Mouse (Mus musculus) midbrain, embryonic 12.5 days (tissue): ENCODE measurements at regions not wholly inside any gene's neighbourhood (a gene's known extent, or its start where the extent isn't known, plus 50 kb on each side); places are given as distances from the start of the nearest gene placed in this dataset.
A peak's percentile ranks its signal among the peaks of the same experiment; 100 is the strongest.

Experiments
- ATAC-seq: fragments of 200-750 bp; cut with Nextera tagmentation; 2 replicates; pipeline ENCODE4 v1.8.0; 2017; ENCODE audit warnings: low read depth, moderate TSS enrichment, moderate library complexity; ENCODE audit not compliant: low FRiP score
- H3K27ac ChIP-seq: fragments of 300-500 bp; sonication (generic); replicated peaks from 2 replicates; pipeline ENCODE4 v1.5.1; 2016; ENCODE audit warnings: mild to moderate bottlenecking
- H3K27me3 ChIP-seq: fragments of 300-500 bp; sonication (generic); 2 replicates; pipeline ENCODE4 v1.6.1; 2016; ENCODE audit warnings: mild to moderate bottlenecking
- H3K36me3 ChIP-seq: fragments of 300-500 bp; sonication (generic); 2 replicates; pipeline ENCODE4 v1.6.1; 2016
- H3K4me1 ChIP-seq: fragments of 300-500 bp; sonication (generic); 2 replicates; pipeline ENCODE4 v1.6.1; 2016
- H3K4me2 ChIP-seq: fragments of 300-500 bp; sonication (generic); replicated peaks from 2 replicates; pipeline ENCODE4 v1.6.1; 2016; ENCODE audit warnings: mild to moderate bottlenecking, moderate library complexity
- H3K4me3 ChIP-seq: fragments of 300-500 bp; sonication (generic); 2 replicates; pipeline ENCODE4 v1.5.1; 2016; ENCODE audit warnings: mild to moderate bottlenecking
- H3K9ac ChIP-seq: fragments of 300-500 bp; sonication (generic); replicated peaks from 2 replicates; pipeline ENCODE4 v1.6.1; 2016; ENCODE audit warnings: mild to moderate bottlenecking, moderate library complexity
- H3K9me3 ChIP-seq: fragments of 300-500 bp; sonication (generic); 2 replicates; pipeline ENCODE4 v1.6.1; 2016; ENCODE audit warnings: mild to moderate bottlenecking
- WGBS: fragments of 180-500 bp; shearing (Covaris S2); methylation state at CpG from one replicate; pipeline ENCODE4 v1.1.7; 2016; 5-methylcytosine and 5-hydroxymethylcytosine counted together

DNA sequence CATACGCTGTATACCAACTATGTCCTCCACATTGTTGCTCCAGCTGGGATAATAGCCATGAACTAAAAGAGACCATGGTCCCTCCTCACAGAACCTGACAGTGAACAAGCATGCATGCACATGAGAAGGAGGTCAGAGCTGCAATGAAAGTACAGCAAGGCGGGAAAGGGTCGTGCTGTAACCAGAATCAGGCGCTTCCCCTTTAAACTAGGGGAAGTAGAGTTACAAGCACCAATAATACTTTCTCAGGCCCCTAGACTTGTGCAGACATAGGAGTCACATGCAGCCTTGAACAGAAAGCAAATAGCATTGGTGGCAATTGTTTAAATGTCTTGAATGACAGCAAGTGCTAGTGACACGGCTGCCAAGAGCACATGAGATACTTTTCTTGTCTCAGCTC, 261.8 kb upstream of the Dynlrb2 start:
- no peaks in the 10 kb centered on the region for H3K36me3 ChIP-seq
- peaks cover 20% of the 10 kb centered on the region; the same call in 1 of the 2 replicates for H3K27me3 ChIP-seq
- no peaks in the 10 kb centered on the region for H3K9me3 ChIP-seq
- no peak overlapping the region for H3K4me2 ChIP-seq
- no peak overlapping the region for H3K27ac ChIP-seq
- H3K4me1 ChIP-seq, result peaks cover 7% of the 10 kb centered on the region; the same call in 1 of the 2 replicates
- no peak overlapping the region for H3K9ac ChIP-seq
- WGBS, result 81% methylated on average over 5 of the region's 5 CpGs
- no peak for ATAC-seq
- H3K4me3 ChIP-seq, result no peak overlapping the region

- H3K9ac ChIP-seq, result no peak overlapping the region
- no peaks in the 10 kb centered on the region for H3K9me3 ChIP-seq
- H3K27ac ChIP-seq, result no peak overlapping the region
- peaks cover 7% of the 10 kb centered on the region; the same call in 1 of the 2 replicates for H3K4me1 ChIP-seq
- H3K4me3 ChIP-seq, result no peak overlapping the region
- no peak for ATAC-seq
- no peaks in the 10 kb centered on the region for H3K36me3 ChIP-seq
- WGBS, result 88% methylated on average over 5 of the region's 5 CpGs
- H3K4me2 ChIP-seq, result no peak overlapping the region
- peaks cover 20% of the 10 kb centered on the region; the same call in 1 of the 2 replicates for H3K27me3 ChIP-seq
Measured at GRCm38 (mm10) chr8:116241987-116242242, 262.9 kb upstream of the Dynlrb2 start.

- Histone ChIP-seq H3K9me3 (no peaks in the 10 kb centered on the region), H3K27me3 (peaks cover 20% of the 10 kb centered on the region; the same call in 1 of the 2 replicates)
Measured at GRCm38 (mm10) chr8:116241146-116241986, 263.4 kb upstream of the Dynlrb2 start.

GRCm38 (mm10) chr8:116238670-116239069, 266.1 kb upstream of the Dynlrb2 start:
- Histone ChIP-seq H3K4me3 (no peak overlapping the region), H3K27me3 (peaks cover 39% of the 10 kb centered on the region), H3K4me2 (no peak overlapping the region), H3K9me3 (no peaks in the 10 kb centered on the region), H3K27ac (no peak overlapping the region), H3K36me3 (no peaks in the 10 kb centered on the region), H3K9ac (no peak overlapping the region), H3K4me1 (0 out of 2 replicates have a peak, but pooled peaks cover 4% of the 10 kb centered on the region)
- WGBS, result 92% methylated on average over 1 of the region's 1 CpGs
- ATAC-seq, result no peak

More at GRCm38 (mm10) chr8:116241146-116241986, 263.4 kb upstream of the Dynlrb2 start:
- ATAC-seq, result no peak
- no peak overlapping the region for H3K4me2 ChIP-seq
- WGBS, result 76% methylated on average over 11 of the region's 11 CpGs
- H3K4me3 ChIP-seq, result no peak overlapping the region
- H3K27ac ChIP-seq, result no peak overlapping the region
- H3K4me1 ChIP-seq, result peaks cover 7% of the 10 kb centered on the region; the same call in 1 of the 2 replicates
- H3K9ac ChIP-seq, result no peak overlapping the region
- H3K36me3 ChIP-seq, result no peaks in the 10 kb centered on the region

GRCm38 (mm10) chr8:116237561-116238100, 267.1 kb upstream of the Dynlrb2 start:
- no peaks in the 10 kb centered on the region for H3K36me3 ChIP-seq
- 93% methylated on average over 3 of the region's 3 CpGs for WGBS
- no peak overlapping the region for H3K4me3 ChIP-seq
- 0 out of 2 replicates have a peak, but pooled peaks cover 4% of the 10 kb centered on the region for H3K4me1 ChIP-seq
- H3K9me3 ChIP-seq, result no peaks in the 10 kb centered on the region
- H3K4me2 ChIP-seq, result no peak overlapping the region
- no peak overlapping the region for H3K9ac ChIP-seq
- no peak overlapping the region for H3K27ac ChIP-seq
- no peak for ATAC-seq
- peaks cover 40% of the 10 kb centered on the region for H3K27me3 ChIP-seq

DNA sequence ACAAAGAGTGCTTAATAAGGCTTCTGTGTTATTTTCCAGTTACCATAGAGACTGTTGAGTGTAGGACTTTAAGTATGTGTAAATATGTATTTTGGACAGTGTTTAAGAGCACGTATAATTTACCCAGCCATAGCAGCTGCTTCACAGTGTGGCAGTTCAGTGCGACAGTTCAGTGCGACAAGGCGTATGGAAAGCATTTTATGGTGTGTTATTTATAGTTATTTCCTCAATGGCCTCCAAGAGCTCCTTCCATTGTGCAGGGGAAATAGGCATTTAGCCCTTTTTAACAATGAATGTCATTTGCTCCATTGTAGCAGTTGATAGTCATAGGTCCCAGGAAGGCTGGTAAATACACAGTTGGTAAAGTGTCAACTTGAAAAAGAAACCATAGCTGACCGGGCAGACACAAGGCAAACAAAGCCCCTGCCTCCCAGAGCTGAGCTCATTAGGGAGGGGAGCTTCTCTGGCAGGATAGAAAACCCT, 275.1 kb upstream of the Dynlrb2 start:
- ATAC-seq, result peak; percentile 90
- no peak overlapping the region for H3K4me3 ChIP-seq
- no peaks in the 10 kb centered on the region for H3K36me3 ChIP-seq
- H3K9ac ChIP-seq, result no peak overlapping the region
- H3K9me3 ChIP-seq, result no peaks in the 10 kb centered on the region
- H3K4me1 ChIP-seq, result peaks cover 8% of the 10 kb centered on the region; the same call in 1 of the 2 replicates
- peak overlapping the region; percentile 43 for H3K27ac ChIP-seq
- 9% methylated on average over 5 of the region's 5 CpGs for WGBS
- H3K4me2 ChIP-seq, result no peak overlapping the region
- peaks cover 38% of the 10 kb centered on the region for H3K27me3 ChIP-seq

- no peak for ATAC-seq
- Histone ChIP-seq H3K9ac (no peak overlapping the region), H3K36me3 (no peaks in the 10 kb centered on the region), H3K9me3 (no peaks in the 10 kb centered on the region), H3K4me1 (peaks cover 8% of the 10 kb centered on the region; the same call in 1 of the 2 replicates), H3K27ac (no peak overlapping the region), H3K27me3 (peaks cover 30% of the 10 kb centered on the region), H3K4me3 (no peak overlapping the region), H3K4me2 (no peak overlapping the region)
- 73% methylated on average over 11 of the region's 11 CpGs for WGBS
Measured at GRCm38 (mm10) chr8:116227003-116227402, 277.8 kb upstream of the Dynlrb2 start.

GRCm38 (mm10) chr8:116223235-116223634, 281.5 kb upstream of the Dynlrb2 start:
- Histone ChIP-seq H3K4me2 (no peak overlapping the region), H3K4me1 (no peaks in the 10 kb centered on the region), H3K27ac (no peak overlapping the region), H3K4me3 (no peak overlapping the region), H3K27me3 (peaks cover 14% of the 10 kb centered on the region), H3K9ac (no peak overlapping the region), H3K36me3 (no peaks in the 10 kb centered on the region), H3K9me3 (no peaks in the 10 kb centered on the region)
- 94% methylated on average over 2 of the region's 2 CpGs for WGBS
- ATAC-seq, result peak; percentile 60; the same call in 1 of the 2 replicates

DNA sequence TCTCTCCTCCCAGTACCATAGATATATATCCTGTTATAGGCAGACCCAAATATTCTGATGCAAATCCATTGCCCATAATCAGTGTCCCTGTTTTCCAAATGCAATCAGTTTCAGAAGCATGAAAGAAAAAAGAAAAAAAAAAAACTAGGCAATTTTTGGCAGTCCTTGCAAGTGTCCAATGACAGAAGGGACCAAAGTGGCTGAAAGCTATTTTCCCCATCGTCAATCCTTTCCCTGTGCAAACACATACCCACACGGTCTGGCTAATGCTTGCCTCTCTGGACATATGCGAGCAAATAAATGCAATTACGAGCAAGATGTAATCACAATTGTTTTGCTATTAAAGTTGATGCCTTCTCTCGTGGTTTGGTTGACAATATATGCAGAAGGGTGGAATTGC, 288.9 kb upstream of the Dynlrb2 start:
- ATAC-seq, result no peak
- H3K4me2 ChIP-seq, result no peak overlapping the region

GRCm38 (mm10) chr8:116215286-116215860, 289.4 kb upstream of the Dynlrb2 start:
- no peak for ATAC-seq
- H3K27ac ChIP-seq, result no peak overlapping the region
- H3K36me3 ChIP-seq, result no peaks in the 10 kb centered on the region
- no peak overlapping the region for H3K9ac ChIP-seq
- 73% methylated on average over 5 of the region's 5 CpGs for whole genome bisulfite sequencing
- H3K27me3 ChIP-seq, result no peaks in the 10 kb centered on the region
- no peaks in the 10 kb centered on the region for H3K4me1 ChIP-seq
- peaks cover 6% of the 10 kb centered on the region; the same call in 1 of the 2 replicates for H3K9me3 ChIP-seq
- no peak overlapping the region for H3K4me2 ChIP-seq
- no peak overlapping the region for H3K4me3 ChIP-seq

More for the DNA sequence above, 288.9 kb upstream of the Dynlrb2 start:
- H3K27ac ChIP-seq, result no peak overlapping the region
- no peaks in the 10 kb centered on the region for H3K36me3 ChIP-seq
- peaks cover 5% of the 10 kb centered on the region; the same call in 1 of the 2 replicates for H3K9me3 ChIP-seq
- 79% methylated on average over 5 of the region's 5 CpGs for WGBS
- no peaks in the 10 kb centered on the region for H3K27me3 ChIP-seq
- H3K4me1 ChIP-seq, result no peaks in the 10 kb centered on the region
- H3K4me3 ChIP-seq, result no peak overlapping the region
- H3K9ac ChIP-seq, result no peak overlapping the region

DNA sequence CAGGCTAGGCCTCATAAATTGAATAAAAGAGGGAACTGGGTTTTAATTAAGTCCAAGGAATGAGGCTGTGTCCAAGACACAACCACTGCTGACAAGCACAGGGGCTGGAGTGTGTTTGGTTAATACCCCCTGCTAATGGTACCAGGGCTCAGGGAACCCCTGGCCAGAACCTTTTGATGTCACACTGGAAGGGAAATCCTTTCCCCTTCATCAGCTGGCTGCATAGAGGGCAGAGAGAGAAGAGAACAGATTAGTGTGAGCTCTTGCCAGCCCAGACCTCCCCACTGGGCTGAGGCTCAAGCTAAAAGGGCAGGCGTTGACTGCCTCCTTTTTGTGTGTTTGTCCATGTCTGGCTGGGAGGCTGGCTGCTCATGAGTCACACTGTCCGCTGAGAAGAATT, 301.1 kb upstream of the Dynlrb2 start:
- ATAC-seq, result peak; percentile 80

DNA sequence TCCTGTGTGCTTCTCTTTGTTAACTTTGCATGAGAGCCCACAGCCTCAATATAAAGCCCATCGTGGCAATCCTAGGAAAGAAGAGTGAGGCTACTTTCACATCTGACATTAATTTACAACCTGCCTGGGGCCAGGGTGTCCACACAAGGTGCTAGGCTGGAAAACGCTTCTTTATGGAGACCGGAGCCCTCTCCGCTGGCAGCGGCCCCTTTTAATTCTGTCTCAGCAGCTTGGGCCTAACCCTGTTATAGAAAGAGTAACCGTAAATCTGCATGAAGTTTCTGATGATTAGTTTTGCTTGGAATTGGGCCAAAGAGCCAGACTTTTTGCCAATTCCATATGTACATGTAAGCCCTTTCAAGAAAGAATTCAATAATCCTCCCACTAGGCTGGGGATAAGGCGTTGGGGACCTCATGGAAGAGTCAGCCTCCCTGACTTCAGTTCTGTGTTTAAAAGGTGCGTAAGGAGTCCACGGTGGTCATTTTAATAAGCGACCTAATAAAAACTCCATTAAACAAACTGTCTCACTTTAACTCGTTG, 304.2 kb upstream of the Dynlrb2 start:
- H3K27ac ChIP-seq, result no peak overlapping the region
- H3K36me3 ChIP-seq, result no peaks in the 10 kb centered on the region
- WGBS, result 74% methylated on average over 11 of the region's 11 CpGs
- no peak overlapping the region for H3K9ac ChIP-seq
- H3K4me2 ChIP-seq, result no peak overlapping the region
- ATAC-seq, result no peak
- no peaks in the 10 kb centered on the region for H3K9me3 ChIP-seq
- H3K4me3 ChIP-seq, result no peak overlapping the region
- H3K4me1 ChIP-seq, result peaks cover 12% of the 10 kb centered on the region
- H3K27me3 ChIP-seq, result peaks cover 20% of the 10 kb centered on the region

More for the DNA sequence above, 301.1 kb upstream of the Dynlrb2 start:
- no peak overlapping the region for H3K4me3 ChIP-seq
- WGBS, result 0% methylated on average over 2 of the region's 2 CpGs
- no peak overlapping the region for H3K9ac ChIP-seq
- no peak overlapping the region for H3K4me2 ChIP-seq
- no peaks in the 10 kb centered on the region for H3K36me3 ChIP-seq
- 0 out of 2 replicates have a peak overlapping the region, but pooled peaks have one; percentile 6 for H3K27ac ChIP-seq
- H3K4me1 ChIP-seq, result peaks cover 12% of the 10 kb centered on the region
- peaks cover 3% of the 10 kb centered on the region; the same call in 1 of the 2 replicates for H3K9me3 ChIP-seq
- peaks cover 24% of the 10 kb centered on the region for H3K27me3 ChIP-seq
